Comparison of ENCODE assay signal across 44 mouse cellular contexts in genomic region chr1:136244469-136244868, GRCm38 (mm10). TPM values are rescaled to one million over a fixed set of nuclear protein-coding genes. Genes with fewer than 3 reads are reported as not detected.
"Had no signal": no experiment of that assay in that cellular context is flagged by ENCODE, and none has a peak within 500 bp of the region (broad histone marks: within the 10 kb centered on the region; RNA-seq: fewer than 3 reads in every experiment).

No protein-coding gene starts in this region.

- H3K4me1 ChIP-seq: heart, embryonic 12.5 days; heart, embryonic 13.5 days; heart, embryonic 15.5 days; hindbrain, embryonic 10.5 days; hindbrain, embryonic 12.5 days; hindbrain, embryonic 15.5 days; intestine, embryonic 15.5 days; kidney, embryonic 15.5 days had no signal

- DNase-seq: heart, postnatal 10 days; heart, postnatal 14 days; heart, postnatal 36 days; heart, postnatal 4 days; kidney, adult 11 months; kidney, adult 18-20 months; kidney, adult 2 months; kidney, adult 8-10 months; kidney, adult 9 months; kidney, postnatal 10 days; kidney, postnatal 14 days; kidney, postnatal 25 days; kidney, postnatal 36 days; kidney, postnatal 4 days; layer of hippocampus, adult 9-11 months; layer of hippocampus, postnatal 36 days had no signal

- H3K36me3 ChIP-seq: heart, embryonic 12.5 days; heart, embryonic 13.5 days; heart, embryonic 15.5 days; hindbrain, embryonic 10.5 days; hindbrain, embryonic 12.5 days; hindbrain, embryonic 13.5 days; hindbrain, embryonic 15.5 days; intestine, embryonic 15.5 days; kidney, embryonic 15.5 days had no signal

- H3K27me3 ChIP-seq: heart, embryonic 12.5 days; heart, embryonic 13.5 days; heart, embryonic 15.5 days; hindbrain, embryonic 12.5 days; hindbrain, embryonic 13.5 days; hindbrain, embryonic 15.5 days; intestine, embryonic 15.5 days; kidney, embryonic 15.5 days had no signal

- H3K27ac ChIP-seq: heart, embryonic 13.5 days; heart, embryonic 15.5 days; hindbrain, embryonic 10.5 days; hindbrain, embryonic 12.5 days; hindbrain, embryonic 13.5 days; hindbrain, embryonic 14.5 days; hindbrain, embryonic 15.5 days; hindbrain, postnatal 0 days; intestine, embryonic 15.5 days; kidney, embryonic 15.5 days; kidney, postnatal 0 days; layer of hippocampus, adult 2 months; left cerebral cortex, adult 2 months had no signal

- H3K4me3 ChIP-seq: heart, embryonic 12.5 days; heart, embryonic 13.5 days; heart, embryonic 15.5 days; hindbrain, embryonic 10.5 days; hindbrain, embryonic 12.5 days; hindbrain, embryonic 13.5 days; hindbrain, embryonic 15.5 days; intestine, embryonic 15.5 days; kidney, embryonic 15.5 days; layer of hippocampus, adult 2 months; left cerebral cortex, adult 2 months had no signal

- H3K9ac ChIP-seq: heart, embryonic 12.5 days; heart, embryonic 13.5 days; heart, embryonic 15.5 days; hindbrain, embryonic 12.5 days; hindbrain, embryonic 13.5 days; hindbrain, embryonic 14.5 days; hindbrain, embryonic 15.5 days; intestine, embryonic 15.5 days; kidney, embryonic 15.5 days had no signal

- H3K9me3 ChIP-seq: heart, embryonic 12.5 days; heart, embryonic 13.5 days; heart, embryonic 15.5 days; hindbrain, embryonic 10.5 days; hindbrain, embryonic 12.5 days; hindbrain, embryonic 13.5 days; hindbrain, embryonic 15.5 days; intestine, embryonic 15.5 days; kidney, embryonic 15.5 days had no signal

RNA-seq across cellular contexts. Expression of gene Inava, which starts 10.4 kb away (rescaled TPM):
- total RNA-seq: heart, postnatal 25 days; heart, postnatal 36 days; heart, postnatal 4 days; hematopoietic stem cell, adult 5-6 weeks had no signal
- polyA plus RNA-seq: heart, postnatal 0 days had no signal

RNA-seq across cellular contexts. Expression of gene Gpr25, which starts 16.2 kb away (rescaled TPM):
- total RNA-seq: heart, postnatal 10 days; heart, postnatal 14 days; heart, postnatal 25 days; heart, postnatal 36 days; heart, postnatal 4 days; hematopoietic stem cell, adult 5-6 weeks had no signal
- polyA plus RNA-seq: heart, embryonic 11.5 days; heart, embryonic 12.5 days; heart, embryonic 13.5 days; heart, embryonic 14.5 days; heart, postnatal 0 days; hindbrain, embryonic 10.5 days; hindbrain, embryonic 11.5 days; hindbrain, embryonic 12.5 days; inflammation-experienced regulatory T-cells, adult 6 months; intestine, embryonic 14.5 days; intestine, embryonic 15.5 days; intestine, embryonic 16.5 days; intestine, postnatal 0 days; kidney, embryonic 14.5 days; kidney, embryonic 15.5 days; kidney, embryonic 16.5 days; kidney, postnatal 0 days had no signal

RNA-seq across cellular contexts. Expression of gene Mroh3, which starts 31.8 kb away (rescaled TPM):
- total RNA-seq: heart, postnatal 10 days; heart, postnatal 14 days; heart, postnatal 25 days; heart, postnatal 36 days; heart, postnatal 4 days; hematopoietic stem cell, adult 5-6 weeks had no signal
- polyA plus RNA-seq: heart, embryonic 11.5 days; heart, embryonic 12.5 days; heart, embryonic 13.5 days; heart, embryonic 14.5 days; heart, embryonic 15.5 days; heart, embryonic 16.5 days; heart, postnatal 0 days; hindbrain, embryonic 13.5 days; hindbrain, embryonic 14.5 days; hindbrain, embryonic 15.5 days; hindbrain, embryonic 16.5 days; inflammation-experienced regulatory T-cells, adult 6 months; kidney, postnatal 0 days had no signal
